In the genomic region with DNA sequence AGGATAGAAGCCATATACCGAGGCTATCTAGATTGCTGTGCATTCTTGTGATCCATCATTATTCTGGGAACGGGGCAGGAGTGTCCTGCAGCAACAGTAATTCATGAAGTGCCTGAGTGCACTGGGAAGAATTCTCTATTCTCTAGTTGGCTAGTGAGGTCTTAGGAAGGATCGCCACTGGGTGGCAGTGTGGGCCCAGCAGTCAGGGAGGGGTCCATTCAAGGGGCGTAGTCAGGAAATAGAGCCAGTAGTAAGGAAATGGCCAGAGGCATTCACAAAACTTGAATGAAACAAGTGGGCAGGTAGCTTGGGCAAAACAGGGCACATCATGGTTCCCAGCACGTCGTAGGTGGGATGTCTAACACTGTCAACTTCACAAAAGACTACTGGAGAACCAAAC, we compare ENCODE assay signal across 9 mouse cellular contexts. TPM values are rescaled to one million over a fixed set of nuclear protein-coding genes. Genes with fewer than 3 reads are reported as not detected.
A peak's percentile ranks its signal among the peaks of the same experiment; 100 is the strongest.
DNase-seq lines count a peak whose midpoint lies in the region; ATAC-seq and TF ChIP-seq lines count a peak whose summit lies in the region.
"Had no signal": no experiment of that assay in that cellular context is flagged by ENCODE, and none has a peak within 500 bp of the region (broad histone marks: within the 10 kb centered on the region; RNA-seq: fewer than 3 reads in every experiment).

No protein-coding gene starts in this region.

- TF ChIP-seq RAD21 in MEL (IDR thresholded peaks at IDR 0.05; ENCODE audit: low read depth, low read length) = peak; percentile 99

- peak; percentile 92 for TF ChIP-seq CTCF in heart, adult 2 months (IDR thresholded peaks at IDR 0.05)
- peak; percentile 88 to 99 (median 97) for TF ChIP-seq CTCF in MEL (IDR thresholded peaks at IDR 0.05 in 2 of 3, conservative IDR thresholded peaks at IDR 0.05 in 1 of 3; ENCODE audit: control insufficient read depth in 1 of 3, insufficient read depth in 1 of 3, low read depth in 2 of 3, low read length in 3 of 3, poor library complexity in 1 of 3, severe bottlenecking in 1 of 3)

- H3K27ac ChIP-seq in heart, adult 2 months = no peak overlapping the region
- no peak overlapping the region for H3K27ac ChIP-seq in heart, embryonic 11.5 days (ENCODE audit: low read depth, low read length)
- H3K27ac ChIP-seq in MEL (ENCODE audit: control insufficient read depth, low read depth, low read length) = peak overlapping the region; percentile 27
- H3K27ac ChIP-seq in heart, embryonic 10.5 days = no peak overlapping the region
- H3K27ac ChIP-seq: limb, embryonic 13.5 days had no signal

- H3K36me3 ChIP-seq in heart, adult 2 months (ENCODE audit: control insufficient read depth, insufficient read depth, low read length) = no peaks in the 10 kb centered on the region
- H3K36me3 ChIP-seq in heart, embryonic 11.5 days (ENCODE audit: control insufficient read depth, insufficient read depth, low read length) = no peaks in the 10 kb centered on the region
- peaks cover 0 to 19% of the 10 kb centered on the region in 2 experiments; a peak in 2 of 4 replicates for H3K36me3 ChIP-seq in MEL (ENCODE audit: control insufficient read depth in 1 of 2, insufficient read depth in 2 of 2, low read length in 2 of 2)
- H3K36me3 ChIP-seq in heart, embryonic 10.5 days = no peaks in the 10 kb centered on the region
- H3K36me3 ChIP-seq: limb, embryonic 13.5 days had no signal

- no peaks in the 10 kb centered on the region for H3K79me2 ChIP-seq in heart, adult 2 months (replicated peaks; ENCODE audit: control insufficient read depth, insufficient read depth, low read length)
- peaks cover 26% of the 10 kb centered on the region for H3K79me2 ChIP-seq in MEL (ENCODE audit: control insufficient read depth, insufficient read depth, low read length, poor library complexity)

- TF ChIP-seq EP300 in heart, adult 2 months (IDR thresholded peaks at IDR 0.05; ENCODE audit: insufficient read depth, low read depth, low read length) = peak; percentile 97
- TF ChIP-seq EP300 in MEL (IDR thresholded peaks at IDR 0.05; ENCODE audit: low read depth in 1 of 2, low read length in 2 of 2) = no peak

- no peaks in the 10 kb centered on the region for H3K27me3 ChIP-seq in heart, adult 2 months (ENCODE audit: control insufficient read depth, insufficient read depth, low read length)
- H3K27me3 ChIP-seq in heart, embryonic 11.5 days (ENCODE audit: control insufficient read depth, insufficient read depth, low read length) = no peaks in the 10 kb centered on the region
- no peaks in the 10 kb centered on the region for H3K27me3 ChIP-seq in MEL (ENCODE audit: control insufficient read depth in 1 of 2, insufficient read depth in 2 of 2, low read length in 2 of 2)
- H3K27me3 ChIP-seq in heart, embryonic 10.5 days (ENCODE audit: insufficient read depth, poor library complexity, severe bottlenecking) = peaks cover 15% of the 10 kb centered on the region

- H3K4me1 ChIP-seq in heart, adult 2 months (ENCODE audit: control insufficient read depth, insufficient read depth, low read length) = peaks cover 7% of the 10 kb centered on the region
- peaks cover 29% of the 10 kb centered on the region for H3K4me1 ChIP-seq in heart, embryonic 11.5 days (ENCODE audit: control insufficient read depth, insufficient read depth, low read length)
- peaks cover 2 to 31% of the 10 kb centered on the region in 2 experiments; a peak in 3 of 4 replicates for H3K4me1 ChIP-seq in MEL (ENCODE audit: control insufficient read depth in 1 of 2, insufficient read depth in 2 of 2, low read length in 2 of 2)
- peaks cover 47% of the 10 kb centered on the region for H3K4me1 ChIP-seq in heart, embryonic 10.5 days

- no peak for TF ChIP-seq POLR2A in heart, adult 2 months (IDR thresholded peaks at IDR 0.05; ENCODE audit: insufficient read depth, low read depth, low read length)
- TF ChIP-seq POLR2A in MEL (IDR thresholded peaks at IDR 0.05; ENCODE audit: control insufficient read depth in 1 of 2, insufficient read depth in 1 of 2, low read depth in 1 of 2, low read length in 2 of 2, poor library complexity in 1 of 2) = no peak

- intact Hi-C loops in heart, adult 2 months (cut with DNase I) = loop anchor here (1.0 to 5.0 kb wide), 3 partner anchors 42 to 218 kb away; no protein-coding TSS in a partner anchor
- intact Hi-C loops in left cerebral cortex, postnatal 4 days (cut with DNase I) = loop anchor here (5.0 kb wide), 3 partner anchors 43 to 392 kb away; partner anchors contain the start of gene Hemk1

- ATAC-seq in heart, embryonic 11.5 days (replicated peaks; ENCODE audit: insufficient number of reproducible peaks, low FRiP score, low TSS enrichment) = no peak

- H3K4me3 ChIP-seq in heart, adult 2 months = no peak overlapping the region
- H3K4me3 ChIP-seq in heart, embryonic 11.5 days (ENCODE audit: low read depth, low read length) = no peak overlapping the region
- H3K4me3 ChIP-seq in MEL (ENCODE audit: control insufficient read depth in 1 of 2, insufficient read depth in 1 of 2, low read depth in 2 of 2, low read length in 2 of 2) = 0 out of 4 replicates have a peak overlapping the region, but pooled peaks of 1 of the 2 experiments have one; percentile 3
- no peak overlapping the region for H3K4me3 ChIP-seq in heart, embryonic 10.5 days
- H3K4me3 ChIP-seq: limb, embryonic 13.5 days had no signal

- peak; percentile 82 to 91 for DNase-seq in heart, adult 2 months
- peak; percentile 84 for DNase-seq in MEL (ENCODE audit: low read depth, low spot score)
- peak; percentile 92 to 95 for DNase-seq in cerebellum, postnatal 14 days
- DNase-seq in heart, embryonic 10.5 days (ENCODE audit: low spot score) = peak; percentile 89
- DNase-seq in left cerebral cortex, postnatal 4 days = peak; percentile 90
- peak; percentile 80 to 81 for DNase-seq in natural killer cell, adult 2 months (ENCODE audit: low spot score in 2 of 2)
- DNase-seq in thymus, postnatal 0 days (ENCODE audit: low spot score) = peak; percentile 69

- 4% methylated on average over 6 of the region's 6 CpGs for WGBS in heart, adult 2 months
- 5% methylated on average over 6 of the region's 6 CpGs for WGBS in heart, embryonic 11.5 days (ENCODE audit: insufficient replicate concordance)
- WGBS in heart, embryonic 10.5 days = 5% methylated on average over 6 of the region's 6 CpGs

- no peak overlapping the region for H3K9ac ChIP-seq in heart, adult 2 months (ENCODE audit: low read depth, low read length)
- no peak overlapping the region for H3K9ac ChIP-seq in heart, embryonic 11.5 days (ENCODE audit: low read depth, low read length)
- H3K9ac ChIP-seq in MEL (ENCODE audit: control insufficient read depth, low read depth, low read length, poor library complexity, severe bottlenecking) = peak overlapping the region; percentile 32
- H3K9ac ChIP-seq: limb, embryonic 13.5 days had no signal

- no peaks in the 10 kb centered on the region for H3K9me3 ChIP-seq in heart, embryonic 11.5 days (replicated peaks; ENCODE audit: control insufficient read depth, low read length)
- H3K9me3 ChIP-seq in MEL (replicated peaks; ENCODE audit: insufficient read depth, low read length) = no peaks in the 10 kb centered on the region
- no peaks in the 10 kb centered on the region for H3K9me3 ChIP-seq in heart, embryonic 10.5 days
- H3K9me3 ChIP-seq: limb, embryonic 13.5 days had no signal

- no peak overlapping the region for H3K4me2 ChIP-seq in heart, embryonic 11.5 days
- H3K4me2 ChIP-seq: limb, embryonic 13.5 days had no signal

RNA-seq across cellular contexts. Expression of gene Cish, which starts 1.6 kb away (rescaled TPM):
- 100 to 1,000 TPM; 151 to 167 TPM for total RNA-seq in heart, adult 2 months (2021)
- 89.8 and 118 TPM in 2 replicates for polyA plus RNA-seq in heart, adult 2 months (2012; rRNA removed)
- polyA plus RNA-seq in heart, embryonic 11.5 days (2014; fragmentation: Nextera tagmentation; extraction: Ambion mirVana) = 7.7 and 8.8 TPM in 2 replicates
- 5.1 and 10.0 TPM in 2 replicates for total RNA-seq in MEL (2012; rRNA removed)
- polyA plus RNA-seq in MEL (2012; ENCODE audit: insufficient read depth in 1 of 2, insufficient read length in 2 of 2, low read depth in 1 of 2, low replicate concordance in 2 of 2, missing spikeins in 1 of 2) = 10 to 100 TPM in 1 of 2 experiments, not detected in 1; 24.5 TPM
- polyA plus RNA-seq in heart, embryonic 10.5 days (2016; fragmentation: Nextera tagmentation; extraction: Ambion mirVana) = 9.4 and 13.2 TPM in 2 replicates
- total RNA-seq in left cerebral cortex, postnatal 4 days (2021) = 10 to 100 TPM; 16.4 to 17.5 TPM
- polyA plus RNA-seq in thymus, postnatal 0 days (2015; fragmentation: Nextera tagmentation; extraction: Ambion mirVana) = 12.9 and 20.3 TPM in 2 replicates

RNA-seq across cellular contexts. Expression of gene Mapkapk3, which starts 4.6 kb away (rescaled TPM):
- total RNA-seq in heart, adult 2 months (2021) = 10 to 100 TPM; 29.0 to 36.0 TPM
- polyA plus RNA-seq in heart, adult 2 months (2012; rRNA removed) = 26.1 and 40.8 TPM in 2 replicates
- 5.8 and 9.0 TPM in 2 replicates for polyA plus RNA-seq in heart, embryonic 11.5 days (2014; fragmentation: Nextera tagmentation; extraction: Ambion mirVana)
- 36.0 and 49.9 TPM in 2 replicates for total RNA-seq in MEL (2012; rRNA removed)
- polyA plus RNA-seq in MEL (2012; ENCODE audit: insufficient read depth in 1 of 2, insufficient read length in 2 of 2, low read depth in 1 of 2, low replicate concordance in 2 of 2, missing spikeins in 1 of 2) = 10 to 100 TPM in 1 of 2 experiments, not detected in 1; 42.3 TPM
- 7.1 and 10.1 TPM in 2 replicates for polyA plus RNA-seq in heart, embryonic 10.5 days (2016; fragmentation: Nextera tagmentation; extraction: Ambion mirVana)
- 1 to 10 TPM; 3.3 to 4.8 TPM for total RNA-seq in left cerebral cortex, postnatal 4 days (2021)
- 21.9 and 22.5 TPM in 2 replicates for polyA plus RNA-seq in thymus, postnatal 0 days (2015; fragmentation: Nextera tagmentation; extraction: Ambion mirVana)

RNA-seq across cellular contexts. Expression of gene Hemk1, which starts 43.9 kb away (rescaled TPM):
- 10 to 100 TPM; 21.2 to 21.4 TPM for total RNA-seq in heart, adult 2 months (2021)
- polyA plus RNA-seq in heart, adult 2 months (2012; rRNA removed) = 30.3 and 37.0 TPM in 2 replicates
- polyA plus RNA-seq in heart, embryonic 11.5 days (2014; fragmentation: Nextera tagmentation; extraction: Ambion mirVana) = 10.6 and 12.1 TPM in 2 replicates
- total RNA-seq in MEL (2012; rRNA removed) = 7.5 TPM in 2 replicates
- polyA plus RNA-seq in MEL (2012; ENCODE audit: insufficient read depth in 1 of 2, insufficient read length in 2 of 2, low read depth in 1 of 2, low replicate concordance in 2 of 2, missing spikeins in 1 of 2) = 10 to 100 TPM in 1 of 2 experiments, not detected in 1; 11.8 TPM
- polyA plus RNA-seq in heart, embryonic 10.5 days (2016; fragmentation: Nextera tagmentation; extraction: Ambion mirVana) = 13.4 and 14.6 TPM in 2 replicates
- 10 to 100 TPM; 15.9 to 18.1 TPM for total RNA-seq in left cerebral cortex, postnatal 4 days (2021)
- polyA plus RNA-seq in thymus, postnatal 0 days (2015; fragmentation: Nextera tagmentation; extraction: Ambion mirVana) = 5.7 and 6.2 TPM in 2 replicates

RNA-seq across cellular contexts. Expression of gene 6430571L13Rik, which starts 46.2 kb away (rescaled TPM):
- 1 to 10 TPM; 5.2 to 6.5 TPM for total RNA-seq in heart, adult 2 months (2021)
- 4.1 and 5.0 TPM in 2 replicates for polyA plus RNA-seq in heart, adult 2 months (2012; rRNA removed)
- polyA plus RNA-seq in heart, embryonic 11.5 days (2014; fragmentation: Nextera tagmentation; extraction: Ambion mirVana) = 0.66 and 0.92 TPM in 2 replicates
- total RNA-seq in MEL (2012; rRNA removed) = 0.35 and 0.36 TPM in 2 replicates
- polyA plus RNA-seq in MEL (2012; ENCODE audit: insufficient read depth in 1 of 2, insufficient read length in 2 of 2, low read depth in 1 of 2, low replicate concordance in 2 of 2, missing spikeins in 1 of 2) = under 1 TPM in 1 of 2 experiments, not detected in 1; 0.35 TPM
- 0.74 and 1.2 TPM in 2 replicates for polyA plus RNA-seq in heart, embryonic 10.5 days (2016; fragmentation: Nextera tagmentation; extraction: Ambion mirVana)
- total RNA-seq in left cerebral cortex, postnatal 4 days (2021) = 1 to 10 TPM; 5.3 to 5.4 TPM
- 0.42 and 0.51 TPM in 2 replicates for polyA plus RNA-seq in thymus, postnatal 0 days (2015; fragmentation: Nextera tagmentation; extraction: Ambion mirVana)
